Mouse (Mus musculus): Measurements from ENCODE around the gene Mtg2. TPM values are rescaled to one million over a fixed set of nuclear protein-coding genes. Genes with fewer than 3 reads are reported as not detected.
A peak's percentile ranks its signal among the peaks of the same experiment; 100 is the strongest.

Mtg2 gene
- polyA plus RNA-seq (2015; fragmentation: Nextera tagmentation; extraction: Ambion mirVana) = 26.4 TPM in 2 replicates

GRCm38 (mm10) chr2:180070481-180071453, at the start of gene Mtg2:
Mtg2 (plus strand) TSS chr2:180070588.
- H3K36me3 ChIP-seq = peaks cover 24% of the 10 kb centered on the region
- peak within 1 kb of the TSS; percentile 84 for H3K4me3 ChIP-seq (replicated peaks)
- H3K9me3 ChIP-seq (replicated peaks) = no peaks in the 10 kb centered on the region
- peak within 1 kb of the TSS; percentile 77 for H3K4me2 ChIP-seq
- H3K27ac ChIP-seq = peak within 1 kb of the TSS; percentile 83
- no peaks in the 10 kb centered on the region for H3K27me3 ChIP-seq
- peak within 1 kb of the TSS; percentile 64 for H3K9ac ChIP-seq
- peak; percentile 97 for ATAC-seq (replicated peaks; ENCODE audit: low FRiP score)
- 5% methylated on average over 58 of the region's 58 CpGs for WGBS
- H3K4me1 ChIP-seq = peaks cover 11% of the 10 kb centered on the region

GRCm38 (mm10) chr2:180020919-180021318, 49.5 kb upstream of the Mtg2 start:
- peaks cover 35% of the 10 kb centered on the region for H3K4me1 ChIP-seq
- H3K27ac ChIP-seq = no peak overlapping the region
- H3K4me3 ChIP-seq (replicated peaks) = no peak overlapping the region
- ATAC-seq (replicated peaks; ENCODE audit: low FRiP score) = no peak
- no peak overlapping the region for H3K9ac ChIP-seq
- 80% methylated on average over 8 of the region's 8 CpGs for WGBS
- H3K36me3 ChIP-seq = no peaks in the 10 kb centered on the region
- H3K9me3 ChIP-seq (replicated peaks) = no peaks in the 10 kb centered on the region
- H3K4me2 ChIP-seq = no peak overlapping the region
- H3K27me3 ChIP-seq = peaks cover 44% of the 10 kb centered on the region

DNA sequence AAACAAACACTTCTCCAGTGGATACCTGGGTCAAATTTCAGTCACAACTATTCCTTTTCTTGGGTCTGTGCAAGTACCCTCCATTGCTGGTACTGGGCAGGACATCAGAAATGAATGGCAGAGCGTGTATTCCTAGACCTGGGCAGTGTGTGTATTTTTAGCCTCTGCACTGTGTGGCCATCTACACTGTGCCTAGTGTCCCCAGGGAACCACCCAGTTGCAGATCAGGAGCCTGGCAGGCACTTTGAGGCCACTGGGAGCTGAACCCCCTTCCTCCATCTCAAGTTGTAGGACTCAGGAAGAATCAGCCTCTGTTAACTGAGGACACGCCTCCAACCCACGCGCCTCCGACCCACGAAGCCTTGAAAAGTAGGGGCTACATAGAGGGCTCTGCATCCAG, 47.6 kb upstream of the Mtg2 start:
- H3K9ac ChIP-seq = no peak overlapping the region
- WGBS = 49% methylated on average over 6 of the region's 6 CpGs
- peaks cover 42% of the 10 kb centered on the region for H3K4me1 ChIP-seq
- no peak overlapping the region for H3K4me3 ChIP-seq (replicated peaks)
- H3K36me3 ChIP-seq = peaks cover 3% of the 10 kb centered on the region
- no peak overlapping the region for H3K27ac ChIP-seq
- H3K27me3 ChIP-seq = peaks cover 44% of the 10 kb centered on the region
- no peaks in the 10 kb centered on the region for H3K9me3 ChIP-seq (replicated peaks)
- no peak overlapping the region for H3K4me2 ChIP-seq
- ATAC-seq (replicated peaks; ENCODE audit: low FRiP score) = no peak

GRCm38 (mm10) chr2:180024401-180025098, 45.8 kb upstream of the Mtg2 start, which contains the start of gene Lsm14b:
Lsm14b (plus strand) TSS chr2:180024987.
- ATAC-seq (replicated peaks; ENCODE audit: low FRiP score) = peak; percentile 96
- H3K4me2 ChIP-seq = peak within 1 kb of the TSS; percentile 96
- peak within 1 kb of the TSS; percentile 91 for H3K27ac ChIP-seq
- peak within 1 kb of the TSS; percentile 90 for H3K4me3 ChIP-seq (replicated peaks)
- peak within 1 kb of the TSS; percentile 79 for H3K9ac ChIP-seq
- under 1% methylated on average over 74 of the region's 80 CpGs for WGBS
- no peaks in the 10 kb centered on the region for H3K9me3 ChIP-seq (replicated peaks)
- H3K27me3 ChIP-seq = peaks cover 37% of the 10 kb centered on the region
- H3K36me3 ChIP-seq = peaks cover 21% of the 10 kb centered on the region
- H3K4me1 ChIP-seq = peaks cover 34% of the 10 kb centered on the region

- H3K27me3 ChIP-seq = peaks cover 31% of the 10 kb centered on the region
- under 1% methylated on average over 81 of the region's 84 CpGs for WGBS
- peaks cover 34% of the 10 kb centered on the region for H3K4me1 ChIP-seq
- peaks cover 29% of the 10 kb centered on the region for H3K36me3 ChIP-seq
- H3K9ac ChIP-seq = peak overlapping the region; percentile 79
- peak overlapping the region; percentile 96 for H3K4me2 ChIP-seq
- ATAC-seq (replicated peaks; ENCODE audit: low FRiP score) = peak; percentile 15
- H3K9me3 ChIP-seq (replicated peaks) = no peaks in the 10 kb centered on the region
- H3K27ac ChIP-seq = peak overlapping the region; percentile 91
- peak overlapping the region; percentile 90 for H3K4me3 ChIP-seq (replicated peaks)
Observed at GRCm38 (mm10) chr2:180025135-180025860, 45.1 kb upstream of the Mtg2 start.

DNA sequence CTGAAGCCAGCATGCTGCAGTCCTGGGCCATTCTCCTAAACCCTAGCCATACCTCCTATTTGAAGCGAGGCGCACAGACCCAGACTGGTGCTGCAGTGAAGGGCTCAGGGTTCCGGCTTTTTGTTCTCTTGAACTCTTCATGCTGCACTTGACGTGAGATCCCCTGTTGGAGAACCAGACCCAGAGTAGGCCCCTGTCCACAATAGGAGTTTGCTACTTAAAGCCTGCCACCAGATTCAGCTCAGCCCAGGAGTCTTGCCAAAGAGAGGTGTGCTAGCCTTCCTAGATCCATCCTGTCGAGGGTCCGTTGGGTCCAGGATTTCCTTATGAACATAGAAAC, 44.6 kb upstream of the Mtg2 start:
- Histone ChIP-seq H3K4me1 (peaks cover 35% of the 10 kb centered on the region), H3K4me3 (replicated peaks) (peak overlapping the region; percentile 90), H3K36me3 (peaks cover 34% of the 10 kb centered on the region), H3K27me3 (peaks cover 27% of the 10 kb centered on the region), H3K9me3 (replicated peaks) (no peaks in the 10 kb centered on the region), H3K27ac (0 out of 2 replicates have a peak overlapping the region, but pooled peaks have one; percentile 91), H3K9ac (peak overlapping the region; percentile 79), H3K4me2 (peak overlapping the region; percentile 96)
- no peak for ATAC-seq (replicated peaks; ENCODE audit: low FRiP score)
- WGBS = 6% methylated on average over 6 of the region's 6 CpGs

- Histone ChIP-seq H3K9me3 (replicated peaks) (no peaks in the 10 kb centered on the region), H3K27me3 (peaks cover 8% of the 10 kb centered on the region; the same call in 1 of the 2 replicates), H3K9ac (no peak overlapping the region), H3K27ac (no peak overlapping the region), H3K36me3 (peaks cover 53% of the 10 kb centered on the region), H3K4me2 (peak overlapping the region; percentile 96), H3K4me1 (peaks cover 39% of the 10 kb centered on the region), H3K4me3 (replicated peaks) (peak overlapping the region; percentile 90; the same call in 1 of the 2 replicates)
- WGBS = 60% methylated on average over 9 of the region's 9 CpGs
- ATAC-seq (replicated peaks; ENCODE audit: low FRiP score) = no peak
Observed at GRCm38 (mm10) chr2:180027768-180028167, 42.6 kb upstream of the Mtg2 start.

DNA sequence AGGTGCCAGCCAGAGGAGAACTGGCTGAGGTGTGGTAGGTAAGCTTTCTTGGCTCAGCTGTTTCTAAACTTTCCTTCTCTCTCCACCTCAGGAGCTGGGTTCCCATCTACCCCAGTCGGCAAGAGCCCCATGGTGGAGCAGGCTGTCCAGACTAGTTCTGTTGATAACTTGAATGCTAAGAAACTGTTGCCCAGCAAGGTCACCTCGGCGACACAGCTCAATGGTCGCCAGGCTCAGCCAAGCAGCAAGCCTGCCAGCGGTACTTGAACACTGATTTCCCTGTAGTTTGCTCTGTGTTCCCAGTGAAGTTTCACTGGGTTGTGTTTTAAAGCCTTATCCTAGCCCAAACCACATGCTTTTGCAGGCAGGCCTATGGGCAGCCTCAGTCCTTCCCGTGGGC, 39.1 kb upstream of the Mtg2 start:
- Histone ChIP-seq H3K27me3 (no peaks in the 10 kb centered on the region), H3K4me2 (no peak overlapping the region), H3K9me3 (replicated peaks) (no peaks in the 10 kb centered on the region), H3K27ac (0 out of 2 replicates have a peak overlapping the region, but pooled peaks have one; percentile 11), H3K4me1 (peaks cover 31% of the 10 kb centered on the region), H3K36me3 (peaks cover 88% of the 10 kb centered on the region), H3K9ac (no peak overlapping the region), H3K4me3 (replicated peaks) (no peak overlapping the region)
- 75% methylated on average over 6 of the region's 6 CpGs for WGBS
- ATAC-seq (replicated peaks; ENCODE audit: low FRiP score) = no peak

- Histone ChIP-seq H3K4me3 (replicated peaks) (no peak overlapping the region), H3K4me2 (no peak overlapping the region), H3K9ac (no peak overlapping the region), H3K36me3 (peaks cover 100% of the 10 kb centered on the region), H3K27me3 (no peaks in the 10 kb centered on the region), H3K9me3 (replicated peaks) (no peaks in the 10 kb centered on the region), H3K27ac (0 out of 2 replicates have a peak overlapping the region, but pooled peaks have one; percentile 13), H3K4me1 (peaks cover 15% of the 10 kb centered on the region)
- ATAC-seq (replicated peaks; ENCODE audit: low FRiP score) = no peak
- WGBS = 76% methylated on average over 3 of the region's 3 CpGs
Observed at GRCm38 (mm10) chr2:180032925-180033324, 37.5 kb upstream of the Mtg2 start.

- Histone ChIP-seq H3K27ac (peak overlapping the region; percentile 37; the same call in 1 of the 2 replicates), H3K36me3 (peaks cover 100% of the 10 kb centered on the region), H3K4me1 (peaks cover 9% of the 10 kb centered on the region), H3K9ac (no peak overlapping the region), H3K27me3 (no peaks in the 10 kb centered on the region), H3K9me3 (replicated peaks) (no peaks in the 10 kb centered on the region), H3K4me2 (no peak overlapping the region), H3K4me3 (replicated peaks) (no peak overlapping the region)
- ATAC-seq (replicated peaks; ENCODE audit: low FRiP score) = no peak
- 49% methylated on average over 3 of the region's 3 CpGs for WGBS
Observed at GRCm38 (mm10) chr2:180033956-180034355, 36.4 kb upstream of the Mtg2 start.

GRCm38 (mm10) chr2:180034753-180035152, 35.6 kb upstream of the Mtg2 start:
- no peak for ATAC-seq (replicated peaks; ENCODE audit: low FRiP score)
- no peaks in the 10 kb centered on the region for H3K27me3 ChIP-seq
- peaks cover 100% of the 10 kb centered on the region for H3K36me3 ChIP-seq
- 61% methylated on average over 5 of the region's 5 CpGs for WGBS
- H3K9ac ChIP-seq = no peak overlapping the region
- H3K4me3 ChIP-seq (replicated peaks) = no peak overlapping the region
- H3K4me2 ChIP-seq = no peak overlapping the region
- H3K4me1 ChIP-seq = peaks cover 12% of the 10 kb centered on the region
- no peak overlapping the region for H3K27ac ChIP-seq
- H3K9me3 ChIP-seq (replicated peaks) = no peaks in the 10 kb centered on the region

Measured in kidney, embryonic 15.5 days (tissue).